Mouse (Mus musculus): ENCODE measurements around the gene Btnl2.

DNA sequence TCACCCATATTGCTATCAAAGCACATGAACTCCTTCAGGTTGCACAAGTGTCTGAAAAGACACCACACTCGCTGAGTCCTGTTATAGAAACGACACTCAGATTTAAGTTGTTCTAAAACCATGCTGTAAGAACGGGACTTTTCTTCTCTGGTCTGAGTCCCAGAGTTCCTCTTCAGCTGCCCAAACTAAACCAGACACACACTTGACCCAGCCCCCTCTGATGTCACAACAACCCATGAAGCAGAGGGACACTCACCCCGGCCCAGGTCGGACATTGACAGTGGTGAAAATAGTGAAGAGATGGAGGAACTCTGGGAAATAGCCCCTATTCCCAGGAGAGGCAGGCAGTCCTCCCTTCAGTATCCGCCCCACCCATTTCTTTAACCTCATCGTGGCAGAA is 36.9 kb downstream of the Btnl2 start:
- TF ChIP-seq CTCF (conservative IDR thresholded peaks at IDR 0.05; ENCODE audit: low read length): no peak
- no peak for TF ChIP-seq POU5F1 (IDR thresholded peaks at IDR 0.05; ENCODE audit: borderline replicate concordance, low read length)
- TF ChIP-seq NANOG (IDR thresholded peaks at IDR 0.05; ENCODE audit: borderline replicate concordance, low read length): no peak
